Mouse (Mus musculus) forelimb bud, embryonic 11.5 days (tissue): ENCODE measurements at regions not wholly inside any gene's neighbourhood (a gene's known extent, or its start where the extent isn't known, plus 50 kb on each side); places are given as distances from the start of the nearest gene placed in this dataset.
"Not testable (repeated sequence)": the region's sequence is repeated elsewhere in the genome, so short reads cannot be mapped to it uniquely, and the experiment has no call there.

Source experiments
- DNase-seq: peaks from one replicate; pipeline ENCODE4 v3.0.0-alpha.2; 2012; ENCODE audit warnings: low read depth, low spot score

DNA sequence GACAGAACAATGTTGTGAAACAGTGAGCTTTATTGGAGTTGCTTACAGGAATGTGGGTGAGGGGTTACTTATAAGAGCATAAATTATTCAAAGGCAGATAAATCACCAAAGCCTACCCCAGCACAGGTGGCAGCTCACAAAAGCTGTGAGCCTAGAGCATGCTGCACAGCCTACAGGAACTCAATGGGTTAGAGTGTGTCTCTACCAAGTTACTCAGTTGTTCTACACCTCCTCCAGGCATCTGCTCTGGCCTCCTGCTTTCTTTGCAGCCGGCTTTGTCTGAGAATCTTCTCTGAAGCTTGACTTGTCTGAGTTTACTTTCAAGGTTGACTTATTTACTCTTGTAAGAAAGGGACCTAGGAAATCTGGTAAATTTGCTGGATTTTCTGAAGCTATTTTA lies 336.5 kb downstream of the Fscb start:
- DNase-seq, result no peak

DNA sequence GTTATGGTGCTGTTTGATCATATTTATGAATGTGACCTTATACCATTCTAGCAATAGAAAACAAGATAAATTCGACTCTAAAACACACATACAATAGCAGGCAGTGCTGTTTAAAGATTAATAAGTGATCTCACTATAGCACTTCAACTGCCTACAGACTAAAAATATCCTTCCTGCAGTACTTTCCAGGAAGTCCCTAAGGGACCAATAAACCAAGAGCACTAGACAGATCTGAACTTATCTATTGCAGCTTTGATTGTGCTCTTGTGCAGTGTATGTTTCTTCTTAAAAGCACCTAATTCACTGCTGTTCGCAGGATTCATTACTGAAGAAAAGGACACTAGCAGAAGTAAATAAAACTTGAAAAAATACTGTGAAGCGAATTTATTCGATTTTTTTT lies 358.1 kb downstream of the Fscb start:
- no peak for DNase-seq

DNA sequence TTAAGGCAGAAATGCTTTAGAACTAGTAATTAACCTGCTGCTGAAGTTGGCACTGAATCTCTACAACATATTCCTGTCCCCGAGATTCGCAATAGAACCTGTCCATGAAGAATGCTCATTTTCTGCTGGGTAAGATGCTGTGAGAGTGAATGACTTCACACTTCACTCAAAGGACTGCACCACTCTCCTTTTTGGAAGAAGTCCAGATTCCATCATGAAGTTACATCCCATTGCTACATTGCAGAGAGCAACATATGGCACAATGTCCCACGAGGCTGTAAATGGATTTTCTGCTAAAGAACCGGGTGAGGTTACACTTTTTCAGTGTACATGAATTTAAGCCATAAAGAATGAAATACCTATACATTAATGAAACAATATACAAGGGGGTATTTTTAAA lies 360.0 kb downstream of the Fscb start:
- DNase-seq, result no peak

DNA sequence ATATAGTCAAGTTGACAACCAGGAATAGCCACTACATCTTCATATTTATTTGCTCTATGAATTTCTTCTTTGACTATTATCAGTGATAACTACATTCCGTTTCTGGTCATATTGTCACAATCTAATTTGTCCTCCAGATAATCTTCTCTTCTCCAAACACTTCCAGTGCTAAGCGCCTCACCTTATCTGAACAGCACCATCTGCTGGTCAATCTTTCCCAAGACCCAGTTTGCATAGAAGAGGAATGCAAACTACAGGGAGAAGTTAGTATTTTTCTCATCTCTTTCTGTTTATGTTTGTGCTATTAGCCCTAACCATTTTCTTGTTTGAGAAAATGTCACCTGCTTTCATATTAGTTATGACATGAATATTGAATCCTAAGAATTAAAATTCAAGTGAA lies 370.3 kb downstream of the Fscb start:
- DNase-seq, result peak; percentile 24

GRCm38 (mm10) chr12:64076789-64077188 lies 397.7 kb downstream of the Fscb start:
- no peak for DNase-seq

- DNase-seq, result no peak
Observed at GRCm38 (mm10) chr12:64045528-64045927, 429.0 kb downstream of the Fscb start.

GRCm38 (mm10) chr12:64008631-64009030 lies 465.9 kb downstream of the Fscb start:
- not testable (repeated sequence) for DNase-seq
